Mouse (Mus musculus): ENCODE data around the gene Snx27.

DNA sequence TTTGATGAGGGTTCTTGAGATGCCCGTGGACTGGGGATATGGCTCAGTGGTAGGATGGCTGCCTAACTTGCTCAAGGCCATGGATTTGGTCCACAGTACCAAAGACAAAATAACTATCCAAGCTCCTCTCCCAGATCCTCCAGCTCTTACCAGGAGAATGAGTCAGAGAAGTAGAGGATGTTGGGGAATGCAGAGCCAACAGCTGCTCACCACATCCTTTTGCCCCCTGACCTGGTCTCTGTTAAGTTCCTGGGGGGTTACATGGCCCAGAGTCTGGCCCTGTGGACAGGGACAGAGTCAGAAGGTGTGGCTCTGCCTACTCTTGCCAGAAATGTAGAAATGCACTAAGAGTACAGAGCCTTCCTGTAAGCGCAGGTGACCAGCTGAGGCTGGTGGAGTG lies 122.7 kb downstream of the Snx27 start:
- TF ChIP-seq POLR2A (IDR thresholded peaks at IDR 0.05; ENCODE audit: control insufficient read depth, low read depth, low read length) (no peak), CTCF (IDR thresholded peaks at IDR 0.05; ENCODE audit: control insufficient read depth, insufficient read depth, insufficient replicate concordance, low read depth, low read length) (no peak)

All from testis, adult 2 months (tissue).